Mouse (Mus musculus): Measurements from ENCODE around the gene Ush2a. TPM values are rescaled to one million over a fixed set of nuclear protein-coding genes. Genes with fewer than 3 reads are reported as not detected.

The Ush2a gene
- polyA plus RNA-seq, 1 experiment from 2014 or later = 0.01 TPM

DNA sequence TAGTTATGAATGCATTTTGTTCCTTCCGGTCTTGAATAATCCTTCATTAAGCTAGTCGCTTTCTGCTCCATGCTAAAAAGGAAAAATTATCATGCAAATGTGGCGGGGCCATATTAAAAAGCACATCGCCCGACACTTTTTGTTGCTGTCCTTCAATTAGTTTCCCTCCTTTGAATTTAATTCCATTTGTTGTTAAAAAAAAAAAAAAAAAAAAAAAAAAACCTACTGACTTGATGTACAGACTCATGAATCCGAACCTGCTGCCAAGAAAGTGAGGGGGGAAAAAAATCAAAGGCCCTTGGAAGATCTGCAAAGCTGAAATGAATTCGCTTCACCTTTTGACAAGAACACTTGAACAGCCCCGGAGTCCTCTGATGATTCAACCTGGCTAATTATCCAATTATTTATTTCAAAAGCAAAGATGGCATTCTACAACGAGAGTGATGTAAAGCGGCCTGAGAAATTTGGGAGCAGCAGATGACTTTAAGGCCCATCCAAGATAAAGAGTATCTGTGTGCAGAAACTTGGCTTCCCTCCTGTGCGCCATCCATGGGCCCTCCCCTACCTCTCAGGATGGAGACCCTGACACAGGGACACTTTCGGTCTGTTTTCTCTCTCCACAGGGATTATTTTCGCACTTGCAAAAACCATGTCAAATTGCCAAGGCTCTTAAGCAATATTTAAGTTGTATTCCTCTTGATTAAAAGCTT lies 194.8 kb downstream of the Ush2a start:
- Histone ChIP-seq H3K9me3 (ENCODE audit: control insufficient read depth) (no peaks in the 10 kb centered on the region), H3K9ac (ENCODE audit: low read depth, low read length) (no peak overlapping the region), H3K4me3 (ENCODE audit: low read depth, low read length) (no peak overlapping the region), H3K27ac (ENCODE audit: low read depth, low read length) (no peak overlapping the region), H3K36me3 (ENCODE audit: control insufficient read depth, insufficient read depth) (no peaks in the 10 kb centered on the region), H3K4me2 (replicated peaks; ENCODE audit: low read depth) (no peak overlapping the region), H3K27me3 (replicated peaks; ENCODE audit: control insufficient read depth, insufficient read depth, low read length) (no peaks in the 10 kb centered on the region), H3K4me1 (replicated peaks; ENCODE audit: control insufficient read depth, insufficient read depth, low read length) (no peaks in the 10 kb centered on the region)
- WGBS = 82% methylated on average over 13 of the region's 13 CpGs
- TF ChIP-seq CTCF (IDR thresholded peaks at IDR 0.05; ENCODE audit: low read depth) = no peak
- no peak for ATAC-seq

DNA sequence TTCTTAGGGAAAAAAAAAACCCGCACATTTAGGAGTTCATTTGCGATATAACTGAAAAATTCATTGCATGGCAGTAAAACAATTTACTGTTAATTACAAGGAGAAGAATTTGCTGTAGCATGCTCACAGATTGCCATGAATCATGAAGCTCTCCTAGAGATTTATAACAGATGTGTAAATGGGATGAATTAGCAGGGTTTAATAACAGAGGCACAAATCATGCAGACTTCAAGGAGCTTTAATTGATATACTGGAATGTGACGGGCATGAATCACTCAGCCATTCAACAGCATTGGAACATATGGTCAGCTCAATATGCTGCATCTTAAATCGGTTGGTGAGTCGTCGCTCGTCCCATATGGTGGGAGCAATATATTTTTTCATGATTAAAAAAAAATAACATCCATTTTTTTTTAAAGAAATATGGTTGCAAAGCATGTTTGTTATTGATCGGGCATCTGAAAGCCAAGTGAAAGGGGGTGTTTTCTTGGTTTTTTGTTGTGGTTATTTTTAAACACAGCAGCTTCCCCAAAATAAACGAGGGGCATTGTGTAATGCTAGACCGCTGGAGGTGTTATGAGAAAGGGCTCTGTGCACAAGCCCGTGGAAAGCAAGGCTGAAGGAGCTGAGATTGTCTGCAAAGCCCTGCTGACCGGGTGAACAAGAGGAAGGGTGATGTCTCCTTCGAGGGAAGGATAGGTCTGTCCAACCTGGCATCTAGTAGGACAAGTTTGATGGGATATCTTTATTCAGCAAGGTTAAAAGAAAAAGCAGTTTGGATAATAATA lies 195.6 kb downstream of the Ush2a start:
- Histone ChIP-seq H3K4me3 (ENCODE audit: low read depth, low read length) (no peak overlapping the region), H3K4me2 (replicated peaks; ENCODE audit: low read depth) (no peak overlapping the region), H3K27me3 (replicated peaks; ENCODE audit: control insufficient read depth, insufficient read depth, low read length) (no peaks in the 10 kb centered on the region), H3K9me3 (ENCODE audit: control insufficient read depth) (no peaks in the 10 kb centered on the region), H3K9ac (ENCODE audit: low read depth, low read length) (no peak overlapping the region), H3K27ac (ENCODE audit: low read depth, low read length) (no peak overlapping the region), H3K36me3 (ENCODE audit: control insufficient read depth, insufficient read depth) (no peaks in the 10 kb centered on the region), H3K4me1 (replicated peaks; ENCODE audit: control insufficient read depth, insufficient read depth, low read length) (no peaks in the 10 kb centered on the region)
- WGBS = 68% methylated on average over 13 of the region's 13 CpGs
- TF ChIP-seq CTCF (IDR thresholded peaks at IDR 0.05; ENCODE audit: low read depth) = no peak
- no peak for ATAC-seq

DNA sequence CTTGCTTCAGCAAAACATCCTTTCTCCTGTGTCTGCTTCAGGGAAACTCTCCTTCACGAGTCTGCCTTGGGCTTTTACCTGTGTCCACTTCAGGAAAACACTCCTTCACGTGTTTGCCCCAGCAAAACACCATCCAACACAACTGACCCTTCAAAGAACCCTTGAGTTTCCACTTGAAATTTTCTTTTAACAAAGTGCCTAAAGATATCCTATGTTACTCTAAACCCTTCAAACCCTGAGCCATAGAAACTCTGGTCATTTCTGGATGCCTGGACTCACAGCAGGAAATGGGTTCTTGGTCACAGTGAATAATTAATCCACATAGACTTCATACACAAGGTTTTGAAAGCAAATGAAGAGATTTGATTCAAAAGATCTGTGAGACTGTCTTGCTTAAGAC lies 199.4 kb downstream of the Ush2a start:
- Histone ChIP-seq H3K4me3 (ENCODE audit: low read depth, low read length) (no peak overlapping the region), H3K4me2 (replicated peaks; ENCODE audit: low read depth) (no peak overlapping the region), H3K4me1 (replicated peaks; ENCODE audit: control insufficient read depth, insufficient read depth, low read length) (no peaks in the 10 kb centered on the region), H3K27ac (ENCODE audit: low read depth, low read length) (no peak overlapping the region), H3K27me3 (replicated peaks; ENCODE audit: control insufficient read depth, insufficient read depth, low read length) (no peaks in the 10 kb centered on the region), H3K36me3 (ENCODE audit: control insufficient read depth, insufficient read depth) (no peaks in the 10 kb centered on the region), H3K9ac (ENCODE audit: low read depth, low read length) (no peak overlapping the region), H3K9me3 (ENCODE audit: control insufficient read depth) (no peaks in the 10 kb centered on the region)
- WGBS = 81% methylated on average over 2 of the region's 2 CpGs
- TF ChIP-seq CTCF (IDR thresholded peaks at IDR 0.05; ENCODE audit: low read depth) = no peak
- no peak for ATAC-seq

DNA sequence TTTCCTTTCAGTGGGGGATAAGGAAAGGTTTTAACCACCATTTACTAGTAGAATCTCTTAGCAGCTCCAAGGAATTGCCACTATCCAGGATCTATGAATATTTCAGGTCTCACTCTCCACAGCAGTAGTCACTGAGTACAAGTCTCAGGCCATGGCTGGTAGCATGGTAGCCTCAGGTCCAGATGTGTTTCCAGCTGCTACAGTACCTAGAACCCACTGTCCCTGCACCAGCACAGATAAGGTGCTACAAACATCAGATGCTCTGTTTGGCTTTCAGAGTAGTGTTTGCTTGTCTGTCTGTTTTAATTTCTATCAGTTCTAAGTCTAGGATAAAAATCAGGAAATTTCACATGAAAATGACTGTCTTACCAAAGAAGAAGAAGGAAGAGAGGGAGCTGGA lies 202.8 kb downstream of the Ush2a start:
- Histone ChIP-seq H3K9ac (ENCODE audit: low read depth, low read length) (no peak overlapping the region), H3K27me3 (replicated peaks; ENCODE audit: control insufficient read depth, insufficient read depth, low read length) (no peaks in the 10 kb centered on the region), H3K36me3 (ENCODE audit: control insufficient read depth, insufficient read depth) (no peaks in the 10 kb centered on the region), H3K4me1 (replicated peaks; ENCODE audit: control insufficient read depth, insufficient read depth, low read length) (no peaks in the 10 kb centered on the region), H3K4me3 (ENCODE audit: low read depth, low read length) (no peak overlapping the region), H3K4me2 (replicated peaks; ENCODE audit: low read depth) (no peak overlapping the region), H3K27ac (ENCODE audit: low read depth, low read length) (no peak overlapping the region), H3K9me3 (ENCODE audit: control insufficient read depth) (no peaks in the 10 kb centered on the region)
- TF ChIP-seq CTCF (IDR thresholded peaks at IDR 0.05; ENCODE audit: low read depth) = no peak
- ATAC-seq = no peak

DNA sequence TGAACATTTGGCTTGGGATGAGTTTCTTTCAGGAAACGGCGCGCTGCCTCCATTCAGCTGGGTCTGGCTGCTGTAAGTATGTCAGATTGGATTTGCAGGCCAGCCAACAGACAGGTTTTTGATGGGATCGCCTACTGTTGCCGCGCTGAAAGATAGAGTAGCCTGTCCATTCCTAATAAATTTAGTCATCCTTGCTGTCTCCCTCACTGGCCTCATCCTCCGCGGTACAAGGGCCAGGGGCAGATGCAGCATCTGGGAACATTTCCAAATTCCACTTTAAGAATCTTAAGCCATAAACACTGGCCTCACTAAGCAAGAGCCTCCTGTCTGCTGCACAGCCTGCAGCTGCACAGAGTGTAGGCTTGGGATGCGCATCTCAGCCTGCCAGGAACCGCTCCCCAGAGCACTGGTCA lies 206.6 kb downstream of the Ush2a start:
- Histone ChIP-seq H3K9ac (ENCODE audit: low read depth, low read length) (no peak overlapping the region), H3K27me3 (replicated peaks; ENCODE audit: control insufficient read depth, insufficient read depth, low read length) (no peaks in the 10 kb centered on the region), H3K9me3 (ENCODE audit: control insufficient read depth) (no peaks in the 10 kb centered on the region), H3K36me3 (ENCODE audit: control insufficient read depth, insufficient read depth) (no peaks in the 10 kb centered on the region), H3K4me3 (ENCODE audit: low read depth, low read length) (no peak overlapping the region), H3K27ac (ENCODE audit: low read depth, low read length) (no peak overlapping the region), H3K4me2 (replicated peaks; ENCODE audit: low read depth) (no peak overlapping the region), H3K4me1 (replicated peaks; ENCODE audit: control insufficient read depth, insufficient read depth, low read length) (no peaks in the 10 kb centered on the region)
- TF ChIP-seq CTCF (IDR thresholded peaks at IDR 0.05; ENCODE audit: low read depth) = 0 out of 2 replicates have a peak, but pooled peaks have one; percentile 26
- 60% methylated on average over 10 of the region's 10 CpGs for WGBS
- ATAC-seq = no peak

DNA sequence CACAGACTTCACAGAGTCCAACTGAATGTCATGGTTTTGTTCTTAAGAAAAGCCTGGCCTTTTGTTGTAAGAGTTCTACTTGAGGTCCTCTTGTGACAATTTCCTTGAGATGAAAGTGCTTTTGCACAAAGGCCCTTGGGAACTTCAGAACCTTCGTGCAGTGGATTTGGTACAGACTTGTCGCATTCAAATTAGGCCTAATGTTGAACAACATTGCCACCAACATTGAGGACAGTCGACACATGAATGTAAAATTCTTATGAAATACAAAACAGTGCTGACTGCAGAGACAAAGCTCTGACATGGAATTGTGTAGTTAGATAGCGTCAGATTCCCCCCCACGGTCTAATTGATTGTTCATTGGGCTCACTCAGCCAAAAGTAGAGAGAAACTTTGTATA lies 243.1 kb downstream of the Ush2a start:
- no peak overlapping the region for H3K9ac ChIP-seq (ENCODE audit: low read depth, low read length)
- 92% methylated on average over 5 of the region's 5 CpGs for WGBS
- no peak overlapping the region for H3K4me2 ChIP-seq (replicated peaks; ENCODE audit: low read depth)
- no peaks in the 10 kb centered on the region for H3K27me3 ChIP-seq (replicated peaks; ENCODE audit: control insufficient read depth, insufficient read depth, low read length)
- no peak overlapping the region for H3K4me3 ChIP-seq (ENCODE audit: low read depth, low read length)
- no peaks in the 10 kb centered on the region for H3K36me3 ChIP-seq (ENCODE audit: control insufficient read depth, insufficient read depth)
- no peaks in the 10 kb centered on the region for H3K4me1 ChIP-seq (replicated peaks; ENCODE audit: control insufficient read depth, insufficient read depth, low read length)
- TF ChIP-seq CTCF (IDR thresholded peaks at IDR 0.05; ENCODE audit: low read depth) = no peak
- H3K27ac ChIP-seq (ENCODE audit: low read depth, low read length) = no peak overlapping the region
- H3K9me3 ChIP-seq (ENCODE audit: control insufficient read depth) = no peaks in the 10 kb centered on the region
- no peak for ATAC-seq

Measured in intestine, postnatal 0 days (tissue).